Mouse (Mus musculus): ENCODE data around the gene Fktn. TPM values are rescaled to one million over a fixed set of nuclear protein-coding genes. Genes with fewer than 3 reads are reported as not detected.
A peak's percentile ranks its signal among the peaks of the same experiment; 100 is the strongest.
"Not testable (repeated sequence)": the region's sequence is repeated elsewhere in the genome, so short reads cannot be mapped to it uniquely, and the experiment has no call there.

Gene Fktn
- polyA plus RNA-seq, 2 experiments, result 2.0 to 2.3 TPM

GRCm38 (mm10) chr4:53718261-53718660 lies 4.5 kb downstream of the Fktn start:
- Histone ChIP-seq H3K4me2 (ENCODE audit: low read depth) (no peak overlapping the region), H3K9me3 (ENCODE audit: control insufficient read depth, low read length) (no peaks in the 10 kb centered on the region), H3K36me3 (replicated peaks; ENCODE audit: control insufficient read depth, insufficient read depth, low read depth) (no peaks in the 10 kb centered on the region), H3K27me3 (ENCODE audit: control insufficient read depth, insufficient read depth, low read length) (no peaks in the 10 kb centered on the region), H3K9ac (replicated peaks) (no peak overlapping the region), H3K4me1 (replicated peaks; ENCODE audit: control insufficient read depth in 2 of 2, insufficient read depth in 2 of 2, low read length in 1 of 2) (peaks cover 0 to 2% of the 10 kb centered on the region in 2 experiments; a peak in 1 of 4 replicates), H3K27ac (no peak overlapping the region), H3K4me3 (ENCODE audit: insufficient read depth in 1 of 2, low read depth in 2 of 2, low read length in 2 of 2) (no peak overlapping the region)
- ATAC-seq (ENCODE audit: insufficient read depth) (no peak), DNase-seq (ENCODE audit: low read depth in 3 of 3, low spot score in 3 of 3) (no peak)
- WGBS (ENCODE audit: insufficient replicate concordance), result 48% methylated on average over 5 of the region's 5 CpGs
- TF ChIP-seq EP300 (IDR thresholded peaks at IDR 0.05; ENCODE audit: low read depth) (no peak), CTCF (IDR thresholded peaks at IDR 0.05; ENCODE audit: low read depth) (no peak)

- 73% methylated on average over 4 of the region's 4 CpGs for WGBS (ENCODE audit: insufficient replicate concordance)
- H3K27ac ChIP-seq, result no peak overlapping the region
- DNase-seq (ENCODE audit: low read depth in 3 of 3, low spot score in 3 of 3) (no peak), ATAC-seq (ENCODE audit: insufficient read depth) (no peak)
- H3K4me3 ChIP-seq (ENCODE audit: insufficient read depth in 1 of 2, low read depth in 2 of 2, low read length in 2 of 2), result no peak overlapping the region
- H3K4me1 ChIP-seq (replicated peaks; ENCODE audit: control insufficient read depth in 2 of 2, insufficient read depth in 2 of 2, low read length in 1 of 2), result no peaks in the 10 kb centered on the region
- H3K4me2 ChIP-seq (ENCODE audit: low read depth), result no peak overlapping the region
- no peaks in the 10 kb centered on the region for H3K27me3 ChIP-seq (ENCODE audit: control insufficient read depth, insufficient read depth, low read length)
- no peaks in the 10 kb centered on the region for H3K9me3 ChIP-seq (ENCODE audit: control insufficient read depth, low read length)
- TF ChIP-seq CTCF (IDR thresholded peaks at IDR 0.05; ENCODE audit: low read depth) (no peak), EP300 (IDR thresholded peaks at IDR 0.05; ENCODE audit: low read depth) (no peak)
- H3K9ac ChIP-seq (replicated peaks), result no peak overlapping the region
- H3K36me3 ChIP-seq (replicated peaks; ENCODE audit: control insufficient read depth, insufficient read depth, low read depth), result no peaks in the 10 kb centered on the region
Measured at GRCm38 (mm10) chr4:53722506-53722905, 8.7 kb downstream of the Fktn start.

- H3K36me3 ChIP-seq (replicated peaks; ENCODE audit: control insufficient read depth, insufficient read depth, low read depth); DNase-seq (ENCODE audit: low read depth in 3 of 3, low spot score in 3 of 3); H3K27ac ChIP-seq; ATAC-seq (ENCODE audit: insufficient read depth); H3K4me1 ChIP-seq (replicated peaks; ENCODE audit: control insufficient read depth in 2 of 2, insufficient read depth in 2 of 2, low read length in 1 of 2); H3K9ac ChIP-seq (replicated peaks); H3K9me3 ChIP-seq (ENCODE audit: control insufficient read depth, low read length); H3K4me3 ChIP-seq (ENCODE audit: insufficient read depth in 1 of 2, low read depth in 2 of 2, low read length in 2 of 2); H3K27me3 ChIP-seq (ENCODE audit: control insufficient read depth, insufficient read depth, low read length); H3K4me2 ChIP-seq (ENCODE audit: low read depth): not testable (repeated sequence)
- 62% methylated on average over 2 of the region's 2 CpGs for WGBS (ENCODE audit: insufficient replicate concordance)
Measured at GRCm38 (mm10) chr4:53726100-53726499, 12.3 kb downstream of the Fktn start.

- Histone ChIP-seq H3K4me1 (replicated peaks; ENCODE audit: control insufficient read depth in 2 of 2, insufficient read depth in 2 of 2, low read length in 1 of 2) (no peaks in the 10 kb centered on the region), H3K4me2 (ENCODE audit: low read depth) (no peak overlapping the region), H3K27ac (no peak overlapping the region), H3K9ac (replicated peaks) (no peak overlapping the region), H3K4me3 (ENCODE audit: insufficient read depth in 1 of 2, low read depth in 2 of 2, low read length in 2 of 2) (no peak overlapping the region), H3K27me3 (ENCODE audit: control insufficient read depth, insufficient read depth, low read length) (no peaks in the 10 kb centered on the region), H3K36me3 (replicated peaks; ENCODE audit: control insufficient read depth, insufficient read depth, low read depth) (no peaks in the 10 kb centered on the region), H3K9me3 (ENCODE audit: control insufficient read depth, low read length) (no peaks in the 10 kb centered on the region)
- WGBS (ENCODE audit: insufficient replicate concordance), result 83% methylated on average over 1 of the region's 1 CpGs
- ATAC-seq (ENCODE audit: insufficient read depth) (no peak), DNase-seq (ENCODE audit: low read depth in 3 of 3, low spot score in 3 of 3) (no peak)
- TF ChIP-seq EP300 (IDR thresholded peaks at IDR 0.05; ENCODE audit: low read depth) (no peak), CTCF (IDR thresholded peaks at IDR 0.05; ENCODE audit: low read depth) (no peak)
Measured at GRCm38 (mm10) chr4:53728121-53728520, 14.3 kb downstream of the Fktn start.

- ATAC-seq (ENCODE audit: insufficient read depth) (no peak), DNase-seq (ENCODE audit: low read depth in 3 of 3, low spot score in 3 of 3) (peak in 2 of 3 experiments; percentile 9 to 16)
- WGBS (ENCODE audit: insufficient replicate concordance), result 31% methylated on average over 6 of the region's 6 CpGs
Measured at GRCm38 (mm10) chr4:53738956-53739616, 25.3 kb downstream of the Fktn start.

More at GRCm38 (mm10) chr4:53738956-53739616, 25.3 kb downstream of the Fktn start:
- Histone ChIP-seq H3K9ac (replicated peaks) (no peak overlapping the region), H3K27me3 (ENCODE audit: control insufficient read depth, insufficient read depth, low read length) (no peaks in the 10 kb centered on the region), H3K9me3 (ENCODE audit: control insufficient read depth, low read length) (no peaks in the 10 kb centered on the region), H3K36me3 (replicated peaks; ENCODE audit: control insufficient read depth, insufficient read depth, low read depth) (no peaks in the 10 kb centered on the region), H3K4me1 (replicated peaks; ENCODE audit: control insufficient read depth in 2 of 2, insufficient read depth in 2 of 2, low read length in 1 of 2) (no peaks in the 10 kb centered on the region), H3K4me2 (ENCODE audit: low read depth) (no peak overlapping the region), H3K4me3 (ENCODE audit: insufficient read depth in 1 of 2, low read depth in 2 of 2, low read length in 2 of 2) (no peak overlapping the region), H3K27ac (no peak overlapping the region)
- TF ChIP-seq EP300 (IDR thresholded peaks at IDR 0.05; ENCODE audit: low read depth) (no peak), CTCF (IDR thresholded peaks at IDR 0.05; ENCODE audit: low read depth) (peak; percentile 34; the same call in 1 of the 2 replicates)
